10 mouse cellular contexts compared by ENCODE assay signal in the genomic region with DNA sequence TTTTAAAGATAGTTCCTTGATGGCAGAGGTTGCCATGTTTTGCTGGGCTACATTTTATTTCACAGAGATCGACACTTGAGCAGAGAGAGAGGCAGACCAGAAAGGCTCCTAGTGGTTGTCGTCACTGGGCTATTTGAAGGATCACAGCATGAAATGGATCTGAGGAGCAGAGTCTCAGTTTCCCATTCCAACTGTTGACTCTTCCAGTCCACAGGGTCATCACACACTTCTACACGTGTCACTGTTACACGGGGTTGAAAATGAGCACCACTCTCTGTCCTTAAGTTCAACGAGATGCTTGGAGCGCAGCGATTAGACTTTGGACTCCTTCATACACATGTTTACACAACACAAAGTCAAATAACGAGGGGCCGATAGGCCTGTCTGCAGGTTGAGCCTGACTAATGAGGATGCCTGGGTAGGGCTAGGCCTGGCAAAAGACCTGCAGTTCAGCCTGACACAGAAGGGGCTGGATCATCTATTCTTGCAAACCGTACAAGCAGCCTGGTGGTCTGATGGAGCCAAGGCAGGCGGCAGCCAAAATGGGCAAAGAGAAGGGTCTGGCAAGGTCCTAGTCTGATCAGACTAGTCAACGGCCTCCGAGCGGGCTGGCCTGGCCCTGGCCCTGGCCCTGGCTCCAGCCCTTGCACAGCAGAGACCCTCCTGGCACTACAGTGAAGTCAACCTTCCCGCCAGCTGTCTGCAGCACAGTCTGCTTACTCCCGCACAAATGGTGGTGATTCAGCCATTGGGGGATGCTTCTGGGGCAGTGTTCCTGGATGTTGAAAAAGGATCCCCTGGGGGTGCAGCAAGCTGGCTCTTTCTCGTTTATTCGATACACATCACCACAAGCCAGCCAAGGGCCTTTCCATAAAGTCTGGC.
DNase-seq lines count a peak whose midpoint lies in the region; ATAC-seq and TF ChIP-seq lines count a peak whose summit lies in the region.
"Had no signal": no experiment of that assay in that cellular context is flagged by ENCODE, and none has a peak within 500 bp of the region (broad histone marks: within the 10 kb centered on the region; RNA-seq: fewer than 3 reads in every experiment).

No protein-coding gene starts in this region.

- WGBS in kidney, embryonic 15.5 days: 77% methylated on average over 18 of the region's 18 CpGs
- 83% methylated on average over 18 of the region's 18 CpGs for WGBS in kidney, adult 2 months
- 59% methylated on average over 18 of the region's 18 CpGs for WGBS in forebrain, embryonic 14.5 days
- WGBS in intestine, embryonic 16.5 days: 68% methylated on average over 18 of the region's 18 CpGs

- H3K27me3 ChIP-seq in kidney, embryonic 15.5 days: no peaks in the 10 kb centered on the region
- H3K27me3 ChIP-seq in kidney, adult 2 months (replicated peaks; ENCODE audit: control insufficient read depth, insufficient read depth, low read length): no peaks in the 10 kb centered on the region
- H3K27me3 ChIP-seq in forebrain, embryonic 14.5 days (replicated peaks; ENCODE audit: control insufficient read depth, insufficient read depth, low read length): no peaks in the 10 kb centered on the region
- no peaks in the 10 kb centered on the region for H3K27me3 ChIP-seq in intestine, embryonic 16.5 days (replicated peaks; ENCODE audit: control insufficient read depth, insufficient read depth, low read length)
- H3K27me3 ChIP-seq: embryonic facial prominence, embryonic 13.5 days had no signal

- H3K4me3 ChIP-seq in kidney, embryonic 15.5 days (replicated peaks): no peak overlapping the region
- H3K4me3 ChIP-seq in kidney, adult 2 months (ENCODE audit: insufficient read depth, low read depth, low read length): no peak overlapping the region
- no peak overlapping the region for H3K4me3 ChIP-seq in forebrain, embryonic 14.5 days (ENCODE audit: low read depth, low read length)
- H3K4me3 ChIP-seq in intestine, embryonic 16.5 days (ENCODE audit: low read length): no peak overlapping the region
- H3K4me3 ChIP-seq: embryonic facial prominence, embryonic 13.5 days had no signal

- H3K9ac ChIP-seq in kidney, embryonic 15.5 days: no peak overlapping the region
- H3K9ac ChIP-seq in forebrain, embryonic 14.5 days (ENCODE audit: low read length): no peak overlapping the region
- 0 out of 2 replicates have a peak overlapping the region, but pooled peaks have one; percentile 7 for H3K9ac ChIP-seq in intestine, embryonic 16.5 days (ENCODE audit: low read depth, low read length)
- H3K9ac ChIP-seq: embryonic facial prominence, embryonic 13.5 days had no signal

- no peaks in the 10 kb centered on the region for H3K9me3 ChIP-seq in kidney, embryonic 15.5 days (replicated peaks)
- H3K9me3 ChIP-seq in forebrain, embryonic 14.5 days (replicated peaks; ENCODE audit: control insufficient read depth, low read length): no peaks in the 10 kb centered on the region
- H3K9me3 ChIP-seq in intestine, embryonic 16.5 days (ENCODE audit: control insufficient read depth, low read length): no peaks in the 10 kb centered on the region
- H3K9me3 ChIP-seq: embryonic facial prominence, embryonic 13.5 days had no signal

- peaks cover 17% of the 10 kb centered on the region for H3K4me1 ChIP-seq in kidney, embryonic 15.5 days
- H3K4me1 ChIP-seq in kidney, adult 2 months (ENCODE audit: control insufficient read depth, insufficient read depth, low read length): no peaks in the 10 kb centered on the region
- peaks cover 23% of the 10 kb centered on the region for H3K4me1 ChIP-seq in forebrain, embryonic 14.5 days (ENCODE audit: control insufficient read depth, insufficient read depth, low read length)
- peaks cover 13% of the 10 kb centered on the region for H3K4me1 ChIP-seq in intestine, embryonic 16.5 days (ENCODE audit: control insufficient read depth, insufficient read depth, low read length)

- 0 out of 2 replicates have a peak, but pooled peaks have one; percentile 25 for ATAC-seq in kidney, embryonic 15.5 days (replicated peaks; ENCODE audit: low FRiP score)
- peak; percentile 19; the same call in 1 of the 2 replicates for ATAC-seq in forebrain, embryonic 14.5 days
- ATAC-seq in intestine, embryonic 16.5 days: peak; percentile 91
- no peak for ATAC-seq in megakaryocyte, adult 5-6 weeks (ENCODE audit: poor library complexity, severe bottlenecking)

- TF ChIP-seq CTCF in kidney, adult 2 months (conservative IDR thresholded peaks at IDR 0.05; ENCODE audit: insufficient read depth, insufficient read length, low read depth, low read length): no peak

- TF ChIP-seq POLR2A in kidney, adult 2 months (IDR thresholded peaks at IDR 0.05; ENCODE audit: low read depth, low read length): no peak

- no peak for DNase-seq in kidney, adult 2 months
- DNase-seq in forebrain, embryonic 14.5 days (ENCODE audit: low spot score): peak; percentile 46
- peak; percentile 17 for DNase-seq in retina, embryonic 14.5 days (ENCODE audit: low spot score)
- DNase-seq in testis, postnatal 10 days (ENCODE audit: low spot score): no peak
- DNase-seq in lung, adult 18-20 months: no peak

- no peak overlapping the region for H3K27ac ChIP-seq in kidney, embryonic 15.5 days
- H3K27ac ChIP-seq in kidney, adult 2 months (ENCODE audit: insufficient read depth, low read depth, low read length): no peak overlapping the region
- H3K27ac ChIP-seq in forebrain, embryonic 14.5 days (ENCODE audit: low read depth, low read length): peak overlapping the region; percentile 56; the same call in 1 of the 2 replicates
- H3K27ac ChIP-seq in intestine, embryonic 16.5 days (ENCODE audit: low read length): no peak overlapping the region
- H3K27ac ChIP-seq: embryonic facial prominence, embryonic 13.5 days had no signal

- no peaks in the 10 kb centered on the region for H3K36me3 ChIP-seq in kidney, embryonic 15.5 days
- no peaks in the 10 kb centered on the region for H3K36me3 ChIP-seq in kidney, adult 2 months (ENCODE audit: control insufficient read depth, insufficient read depth, low read length)
- H3K36me3 ChIP-seq in forebrain, embryonic 14.5 days (ENCODE audit: control insufficient read depth, insufficient read depth, low read length): no peaks in the 10 kb centered on the region
- H3K36me3 ChIP-seq in intestine, embryonic 16.5 days (ENCODE audit: control insufficient read depth, insufficient read depth, low read length): no peaks in the 10 kb centered on the region
- H3K36me3 ChIP-seq: embryonic facial prominence, embryonic 13.5 days had no signal

- no peak overlapping the region for H3K4me2 ChIP-seq in kidney, embryonic 15.5 days
- no peak overlapping the region for H3K4me2 ChIP-seq in forebrain, embryonic 14.5 days (ENCODE audit: low read length)
- H3K4me2 ChIP-seq in intestine, embryonic 16.5 days (ENCODE audit: low read depth, low read length): no peak overlapping the region
- H3K4me2 ChIP-seq: embryonic facial prominence, embryonic 13.5 days; heart, embryonic 11.5 days had no signal

Comparison
In these comparisons a context has a peak if more than half of its experiments do, and no peak if none do; other contexts are left out.
1. DNase-seq: peak in forebrain, embryonic 14.5 days (single experiment) and retina, embryonic 14.5 days (single experiment); none in kidney, adult 2 months (single experiment), testis, postnatal 10 days (single experiment) and lung, adult 18-20 months (0 of 2).